Mouse (Mus musculus) myocyte (in vitro differentiated cells): ENCODE measurements around the gene Ispd.

Experiments
- CEBPB ChIP-seq: IDR thresholded peaks from 2 replicates; pipeline ENCODE4 v1.6.1; 2011; ENCODE audit warnings: mild to moderate bottlenecking, moderate library complexity; ENCODE audit not compliant: poor library complexity, insufficient read depth, severe bottlenecking
- E2F4 ChIP-seq: IDR thresholded peaks from one replicate; pipeline ENCODE4 v1.6.1; 2011; ENCODE audit warnings: mild to moderate bottlenecking, control low read depth, moderate library complexity; ENCODE audit not compliant: insufficient read depth
- MAX ChIP-seq: IDR thresholded peaks from one replicate; pipeline ENCODE4 v1.6.1; 2011; ENCODE audit warnings: low read depth, mild to moderate bottlenecking, control low read depth
- POLR2A ChIP-seq: IDR thresholded peaks from one replicate; pipeline ENCODE4 v1.6.1; 2011; ENCODE audit warnings: low read depth, mild to moderate bottlenecking, control low read depth, moderate library complexity; ENCODE audit not compliant: insufficient read length
- POLR2AphosphoS2 ChIP-seq: IDR thresholded peaks from one replicate; pipeline ENCODE4 v1.6.1; 2011; ENCODE audit warnings: low read depth, control low read depth; ENCODE audit not compliant: insufficient read length
- TCF12 ChIP-seq: IDR thresholded peaks from one replicate; pipeline ENCODE4 v1.6.1; 2011; ENCODE audit warnings: mild to moderate bottlenecking, control low read depth; ENCODE audit not compliant: poor library complexity, insufficient read depth, severe bottlenecking
- USF1 ChIP-seq: IDR thresholded peaks from one replicate; pipeline ENCODE4 v1.6.1; 2011; ENCODE audit warnings: low read depth, mild to moderate bottlenecking, control low read depth, moderate library complexity

GRCm38 (mm10) chr12:36680883-36681505 lies 299.7 kb downstream of the Ispd start:
- no peak for TF ChIP-seq POLR2A
- TF ChIP-seq MAX: no peak
- no peak for TF ChIP-seq USF1
- no peak for TF ChIP-seq POLR2AphosphoS2
- TF ChIP-seq E2F4: no peak
- TF ChIP-seq TCF12: no peak
- TF ChIP-seq CEBPB: no peak
